Mouse (Mus musculus): ENCODE data around the gene Klf16. TPM values are rescaled to one million over a fixed set of nuclear protein-coding genes. Genes with fewer than 3 reads are reported as not detected.
A peak's percentile ranks its signal among the peaks of the same experiment; 100 is the strongest.

Klf16 gene
- total and polyA plus RNA-seq, 2 experiments from 2014 or later = 14.1 to 18.7 TPM

DNA sequence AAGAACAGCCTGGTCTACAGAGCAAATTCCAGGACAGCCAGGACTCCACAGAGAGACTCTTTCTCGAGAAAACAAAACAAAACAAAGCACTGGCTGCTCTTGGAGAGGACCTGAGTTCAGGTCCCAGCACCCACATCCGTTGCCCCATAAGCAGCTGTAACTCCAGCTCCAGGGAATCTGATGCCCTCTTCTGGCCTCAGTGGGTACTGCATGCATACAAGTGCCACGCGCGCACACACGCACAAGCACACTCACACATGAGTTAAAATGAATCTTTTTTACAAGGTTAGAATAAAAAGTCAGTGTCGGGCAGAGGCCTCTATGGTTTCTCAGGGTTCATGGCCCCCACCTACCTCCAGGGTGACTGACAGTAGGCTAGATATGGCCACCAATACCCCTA, 53.8 kb downstream of the Klf16 start:
- H3K27ac ChIP-seq (ENCODE audit: low read depth, low read length) = no peak overlapping the region
- H3K27me3 ChIP-seq (ENCODE audit: insufficient read depth, low read length) = no peaks in the 10 kb centered on the region
- no peak overlapping the region for H3K4me2 ChIP-seq (ENCODE audit: low read depth)
- ATAC-seq (no peak), DNase-seq (no peak)
- no peaks in the 10 kb centered on the region for H3K4me1 ChIP-seq (ENCODE audit: insufficient read depth)
- no peak overlapping the region for H3K9ac ChIP-seq
- peak; percentile 37; the same call in 1 of the 2 replicates for TF ChIP-seq CTCF (IDR thresholded peaks at IDR 0.05; ENCODE audit: low read depth)
- no peaks in the 10 kb centered on the region for H3K36me3 ChIP-seq (ENCODE audit: insufficient read depth)
- no peak overlapping the region for H3K4me3 ChIP-seq (ENCODE audit: low read depth, low read length)
- 92% methylated on average over 7 of the region's 7 CpGs for WGBS
- no peaks in the 10 kb centered on the region for H3K9me3 ChIP-seq (ENCODE audit: low read length)

DNA sequence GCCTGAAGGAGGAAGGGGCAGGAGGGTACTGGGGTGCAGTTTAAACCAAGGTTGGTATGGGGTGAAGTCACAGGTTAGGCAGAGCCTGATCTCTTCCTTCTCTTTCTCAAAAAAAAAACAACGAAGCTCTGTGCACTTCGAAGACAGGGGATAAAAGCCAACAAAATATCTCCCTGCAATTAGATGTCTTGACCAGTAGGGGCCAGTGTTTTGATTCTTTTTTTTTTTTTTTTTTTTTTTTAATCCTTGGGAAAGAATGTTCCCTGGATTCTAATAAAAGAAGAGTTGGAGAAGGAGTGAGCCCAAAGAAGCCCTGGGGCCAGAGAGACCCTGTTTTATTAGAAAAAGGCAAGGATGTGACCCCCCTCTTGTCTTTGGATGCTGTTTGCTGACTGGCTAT, 57.8 kb downstream of the Klf16 start:
- Histone ChIP-seq H3K27me3 (ENCODE audit: insufficient read depth, low read length) (peaks cover 9% of the 10 kb centered on the region; the same call in 1 of the 2 replicates), H3K9ac (no peak overlapping the region), H3K4me2 (ENCODE audit: low read depth) (no peak overlapping the region), H3K9me3 (ENCODE audit: low read length) (no peaks in the 10 kb centered on the region), H3K4me3 (ENCODE audit: low read depth, low read length) (no peak overlapping the region), H3K36me3 (ENCODE audit: insufficient read depth) (no peaks in the 10 kb centered on the region), H3K4me1 (ENCODE audit: insufficient read depth) (no peaks in the 10 kb centered on the region), H3K27ac (ENCODE audit: low read depth, low read length) (no peak overlapping the region)
- ATAC-seq (no peak), DNase-seq (no peak)
- 76% methylated on average over 2 of the region's 2 CpGs for WGBS
- peak; percentile 34; the same call in 1 of the 2 replicates for TF ChIP-seq CTCF (IDR thresholded peaks at IDR 0.05; ENCODE audit: low read depth)

Small RNA genes within 50 kb of the gene (microRNA-seq; reads per million reads assigned to microRNA genes)
- 0 to 0.37 reads per million in 2 experiments for gene Mir6912

Other genes with a start within 250 kb of the Klf16 start
- gene Pcsk4, start 247.8 kb downstream of the Klf16 start, total RNA-seq (2014; rRNA removed) = 3.4 and 3.8 TPM in 2 replicates
- gene Pcsk4, start 247.8 kb downstream of the Klf16 start, polyA plus RNA-seq (2015; fragmentation: Nextera tagmentation; extraction: Ambion mirVana) = 7.4 TPM in 2 replicates
- 1.8 and 2.7 TPM in 2 replicates for gene Reep6, start 247.4 kb downstream of the Klf16 start, total RNA-seq (2014; rRNA removed)
- 5.1 and 6.4 TPM in 2 replicates for gene Reep6, start 247.4 kb downstream of the Klf16 start, polyA plus RNA-seq (2015; fragmentation: Nextera tagmentation; extraction: Ambion mirVana)
- gene Adamtsl5, start 228.9 kb downstream of the Klf16 start, total RNA-seq (2014; rRNA removed) = 0.31 and 0.33 TPM in 2 replicates
- gene Adamtsl5, start 228.9 kb downstream of the Klf16 start, polyA plus RNA-seq (2015; fragmentation: Nextera tagmentation; extraction: Ambion mirVana) = 0.70 and 0.81 TPM in 2 replicates
- gene Plk5, start 220.9 kb downstream of the Klf16 start, total RNA-seq (2014; rRNA removed) = 8.3 and 12.9 TPM in 2 replicates
- gene Plk5, start 220.9 kb downstream of the Klf16 start, polyA plus RNA-seq (2015; fragmentation: Nextera tagmentation; extraction: Ambion mirVana) = 4.6 and 7.4 TPM in 2 replicates
- gene Mex3d, start 189.7 kb downstream of the Klf16 start, total RNA-seq (2014; rRNA removed) = 107 and 120 TPM in 2 replicates
- 18.3 and 18.4 TPM in 2 replicates for gene Mex3d, start 189.7 kb downstream of the Klf16 start, polyA plus RNA-seq (2015; fragmentation: Nextera tagmentation; extraction: Ambion mirVana)
- 37.9 and 43.9 TPM in 2 replicates for gene Mbd3, start 177.8 kb downstream of the Klf16 start, total RNA-seq (2014; rRNA removed)
- gene Mbd3, start 177.8 kb downstream of the Klf16 start, polyA plus RNA-seq (2015; fragmentation: Nextera tagmentation; extraction: Ambion mirVana) = 183 and 196 TPM in 2 replicates
- gene Uqcr11, start 170.5 kb downstream of the Klf16 start, total RNA-seq (2014; rRNA removed) = 230 and 424 TPM in 2 replicates
- 688 and 881 TPM in 2 replicates for gene Uqcr11, start 170.5 kb downstream of the Klf16 start, polyA plus RNA-seq (2015; fragmentation: Nextera tagmentation; extraction: Ambion mirVana)
- 69.0 and 91.4 TPM in 2 replicates for gene Tcf3, start 143.7 kb downstream of the Klf16 start, total RNA-seq (2014; rRNA removed)
- gene Tcf3, start 143.7 kb downstream of the Klf16 start, polyA plus RNA-seq (2015; fragmentation: Nextera tagmentation; extraction: Ambion mirVana) = 34.3 and 36.1 TPM in 2 replicates
- 0.62 and 1.9 TPM in 2 replicates for gene Onecut3, start 82.5 kb downstream of the Klf16 start, total RNA-seq (2014; rRNA removed)
- gene Onecut3, start 82.5 kb downstream of the Klf16 start, polyA plus RNA-seq (2015; fragmentation: Nextera tagmentation; extraction: Ambion mirVana) = 0.03 and 0.18 TPM in 2 replicates
- 0.05 and 0.38 TPM in 2 replicates for gene Atp8b3, start 38.2 kb downstream of the Klf16 start, total RNA-seq (2014; rRNA removed)
- gene Atp8b3, start 38.2 kb downstream of the Klf16 start, polyA plus RNA-seq (2015; fragmentation: Nextera tagmentation; extraction: Ambion mirVana) = 0.16 and 0.46 TPM in 2 replicates
- gene Rexo1, start 15.8 kb downstream of the Klf16 start, total RNA-seq (2014; rRNA removed) = 40.3 and 41.9 TPM in 2 replicates
- 27.9 and 30.5 TPM in 2 replicates for gene Rexo1, start 15.8 kb downstream of the Klf16 start, polyA plus RNA-seq (2015; fragmentation: Nextera tagmentation; extraction: Ambion mirVana)
- gene Abhd17a, start 13.0 kb upstream of the Klf16 start, total RNA-seq (2014; rRNA removed) = 156 and 201 TPM in 2 replicates
- gene Abhd17a, start 13.0 kb upstream of the Klf16 start, polyA plus RNA-seq (2015; fragmentation: Nextera tagmentation; extraction: Ambion mirVana) = 154 and 155 TPM in 2 replicates
- 21.0 and 24.1 TPM in 2 replicates for gene Scamp4, start 25.6 kb upstream of the Klf16 start, total RNA-seq (2014; rRNA removed)
- gene Scamp4, start 25.6 kb upstream of the Klf16 start, polyA plus RNA-seq (2015; fragmentation: Nextera tagmentation; extraction: Ambion mirVana) = 86.8 and 87.9 TPM in 2 replicates
- gene Adat3, start 25.6 kb upstream of the Klf16 start, total RNA-seq (2014; rRNA removed) = 3.0 and 4.9 TPM in 2 replicates
- 4.2 and 4.5 TPM in 2 replicates for gene Adat3, start 25.6 kb upstream of the Klf16 start, polyA plus RNA-seq (2015; fragmentation: Nextera tagmentation; extraction: Ambion mirVana)
- gene Gm49322, start 28.7 kb upstream of the Klf16 start, total RNA-seq (2014; rRNA removed) = 1.2 and 2.7 TPM in 2 replicates
- 0.58 and 0.69 TPM in 2 replicates for gene Gm49322, start 28.7 kb upstream of the Klf16 start, polyA plus RNA-seq (2015; fragmentation: Nextera tagmentation; extraction: Ambion mirVana)
- 127 and 135 TPM in 2 replicates for gene Csnk1g2, start 45.5 kb upstream of the Klf16 start, total RNA-seq (2014; rRNA removed)
- gene Csnk1g2, start 45.5 kb upstream of the Klf16 start, polyA plus RNA-seq (2015; fragmentation: Nextera tagmentation; extraction: Ambion mirVana) = 91.8 and 94.1 TPM in 2 replicates
- 105 and 131 TPM in 2 replicates for gene Btbd2, start 79.8 kb upstream of the Klf16 start, total RNA-seq (2014; rRNA removed)
- 70.4 and 77.6 TPM in 2 replicates for gene Btbd2, start 79.8 kb upstream of the Klf16 start, polyA plus RNA-seq (2015; fragmentation: Nextera tagmentation; extraction: Ambion mirVana)
- 55.2 and 69.8 TPM in 2 replicates for gene Mknk2, start 100.8 kb upstream of the Klf16 start, total RNA-seq (2014; rRNA removed)
- gene Mknk2, start 100.8 kb upstream of the Klf16 start, polyA plus RNA-seq (2015; fragmentation: Nextera tagmentation; extraction: Ambion mirVana) = 42.4 and 43.6 TPM in 2 replicates
- 54.1 and 57.8 TPM in 2 replicates for gene Mob3a, start 124.7 kb upstream of the Klf16 start, total RNA-seq (2014; rRNA removed)
- gene Mob3a, start 124.7 kb upstream of the Klf16 start, polyA plus RNA-seq (2015; fragmentation: Nextera tagmentation; extraction: Ambion mirVana) = 38.9 and 45.9 TPM in 2 replicates
- gene Izumo4, start 124.9 kb upstream of the Klf16 start, total RNA-seq (2014; rRNA removed) = 37.9 and 39.5 TPM in 2 replicates
- 34.4 and 36.7 TPM in 2 replicates for gene Izumo4, start 124.9 kb upstream of the Klf16 start, polyA plus RNA-seq (2015; fragmentation: Nextera tagmentation; extraction: Ambion mirVana)
- 137 and 176 TPM in 2 replicates for gene Ap3d1, start 164.9 kb upstream of the Klf16 start, total RNA-seq (2014; rRNA removed)
- gene Ap3d1, start 164.9 kb upstream of the Klf16 start, polyA plus RNA-seq (2015; fragmentation: Nextera tagmentation; extraction: Ambion mirVana) = 63.8 and 87.7 TPM in 2 replicates
- 15.9 and 21.7 TPM in 2 replicates for gene Dot1l, start 177.9 kb upstream of the Klf16 start, total RNA-seq (2014; rRNA removed)
- 5.7 and 8.5 TPM in 2 replicates for gene Dot1l, start 177.9 kb upstream of the Klf16 start, polyA plus RNA-seq (2015; fragmentation: Nextera tagmentation; extraction: Ambion mirVana)
- 20.4 and 20.6 TPM in 2 replicates for gene Sf3a2, start 220.9 kb upstream of the Klf16 start, total RNA-seq (2014; rRNA removed)
- 66.4 and 73.7 TPM in 2 replicates for gene Sf3a2, start 220.9 kb upstream of the Klf16 start, polyA plus RNA-seq (2015; fragmentation: Nextera tagmentation; extraction: Ambion mirVana)
- gene Plekhj1, start 221.3 kb upstream of the Klf16 start, total RNA-seq (2014; rRNA removed) = 81.1 and 89.0 TPM in 2 replicates
- 96.8 and 107 TPM in 2 replicates for gene Plekhj1, start 221.3 kb upstream of the Klf16 start, polyA plus RNA-seq (2015; fragmentation: Nextera tagmentation; extraction: Ambion mirVana)
- gene Amh, start 227.9 kb upstream of the Klf16 start, total RNA-seq (2014; rRNA removed) = 0.62 and 0.69 TPM in 2 replicates
- not detected in 2 replicates for gene Amh, start 227.9 kb upstream of the Klf16 start, polyA plus RNA-seq (2015; fragmentation: Nextera tagmentation; extraction: Ambion mirVana)
- gene Jsrp1, start 236.2 kb upstream of the Klf16 start, total RNA-seq (2014; rRNA removed) = 0.38 TPM in 1 of 2 replicates, not detected in the other
- 0.70 and 0.76 TPM in 2 replicates for gene Jsrp1, start 236.2 kb upstream of the Klf16 start, polyA plus RNA-seq (2015; fragmentation: Nextera tagmentation; extraction: Ambion mirVana)
- gene Oaz1, start 249.3 kb upstream of the Klf16 start, total RNA-seq (2014; rRNA removed) = 1,019 and 1,040 TPM in 2 replicates
- gene Oaz1, start 249.3 kb upstream of the Klf16 start, polyA plus RNA-seq (2015; fragmentation: Nextera tagmentation; extraction: Ambion mirVana) = 1,146 and 1,244 TPM in 2 replicates

Data from forebrain, postnatal 0 days (tissue).